Mouse (Mus musculus) gonadal fat pad, adult 2 months (tissue): ENCODE results near the gene Akap13. TPM values are rescaled to one million over a fixed set of nuclear protein-coding genes. Genes with fewer than 3 reads are reported as not detected.

Experiments
- DNase-seq: peaks from one replicate; pipeline ENCODE4 v3.0.0-alpha.2; 2012; ENCODE audit warnings: low read depth
- polyA plus RNA-seq: library from polyadenylated mRNA; depleted of rRNA; stranded (reverse); fragments of >200 nt; gene quantifications from 2 replicates; pipeline ENCODE4 v1.2.3, GENCODE M21; 2012

Akap13 gene
- polyA plus RNA-seq, 1 experiment: 16.4 TPM

DNA sequence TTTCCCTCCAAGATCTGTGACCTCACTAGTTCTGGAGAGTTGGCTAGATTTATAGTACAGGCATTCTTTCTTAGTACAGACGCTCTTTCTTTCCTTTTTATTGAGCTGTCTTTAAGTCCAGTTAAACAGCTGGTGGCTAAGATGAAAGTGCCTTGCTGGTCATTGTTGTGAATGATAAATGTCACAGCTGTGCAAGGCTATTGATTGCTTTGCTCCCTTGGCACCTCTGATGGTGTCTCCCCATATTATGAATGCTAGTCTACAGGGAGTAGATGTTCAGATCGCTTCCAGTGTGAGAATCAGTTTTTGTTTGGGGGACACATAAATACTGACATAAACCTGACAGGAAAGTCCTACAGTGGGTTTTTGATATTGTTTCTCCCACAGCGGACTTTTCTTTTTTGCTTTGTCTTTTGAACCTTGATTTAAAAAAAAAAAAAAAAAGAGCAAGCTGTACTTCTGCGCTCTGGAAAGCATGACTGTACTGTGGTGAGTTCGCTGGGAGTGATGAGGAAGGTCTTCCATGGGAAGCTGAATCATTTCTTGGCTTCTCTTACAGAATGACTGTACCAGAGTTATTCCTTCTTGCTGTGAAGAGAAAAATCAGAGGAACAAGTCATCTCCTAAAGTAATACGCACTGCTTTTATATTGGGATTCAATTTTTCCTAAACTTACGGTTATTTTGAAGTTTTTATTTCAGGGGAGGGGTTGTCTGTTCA, 178.6 kb downstream of the Akap13 start:
- DNase-seq: no peak

DNA sequence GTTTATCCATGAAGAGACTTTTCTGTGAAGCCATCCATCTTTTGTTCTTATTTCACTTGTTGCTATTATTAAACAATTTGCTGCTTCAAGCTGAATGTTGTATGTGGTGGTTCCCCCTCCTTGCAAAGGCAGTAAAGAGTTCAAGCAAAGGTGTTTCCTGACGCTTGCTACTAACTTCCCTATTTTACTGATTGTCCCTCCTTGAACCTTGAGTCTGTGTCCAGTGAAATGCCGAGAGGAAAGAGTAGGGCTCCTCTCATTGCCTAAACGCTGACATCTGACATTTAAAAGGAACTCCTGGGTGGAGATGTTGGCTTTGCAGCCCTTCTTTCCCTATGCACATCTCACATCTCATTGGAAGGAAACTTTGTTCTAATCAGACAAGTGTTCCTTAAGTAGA, 183.4 kb downstream of the Akap13 start:
- no peak for DNase-seq

DNA sequence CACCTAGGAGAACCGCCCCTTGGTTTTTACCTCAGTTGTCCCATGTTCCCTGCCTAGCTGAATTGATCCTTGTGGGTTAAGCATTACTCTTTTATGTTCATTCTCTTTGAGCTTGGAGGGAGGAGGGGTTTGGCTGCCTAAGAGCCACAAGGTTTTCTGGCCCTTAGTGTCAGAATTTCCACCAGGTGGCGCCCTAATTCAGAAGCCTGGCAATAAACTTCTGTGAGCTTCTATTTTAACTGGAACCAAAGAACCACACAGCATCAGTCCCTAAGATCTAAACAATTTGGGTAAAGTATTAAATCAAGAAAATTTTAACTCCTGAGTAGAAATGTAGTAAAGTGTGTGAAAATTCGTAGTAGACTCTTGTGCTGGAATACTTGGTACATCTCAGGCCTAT, 184.2 kb downstream of the Akap13 start:
- no peak for DNase-seq

DNA sequence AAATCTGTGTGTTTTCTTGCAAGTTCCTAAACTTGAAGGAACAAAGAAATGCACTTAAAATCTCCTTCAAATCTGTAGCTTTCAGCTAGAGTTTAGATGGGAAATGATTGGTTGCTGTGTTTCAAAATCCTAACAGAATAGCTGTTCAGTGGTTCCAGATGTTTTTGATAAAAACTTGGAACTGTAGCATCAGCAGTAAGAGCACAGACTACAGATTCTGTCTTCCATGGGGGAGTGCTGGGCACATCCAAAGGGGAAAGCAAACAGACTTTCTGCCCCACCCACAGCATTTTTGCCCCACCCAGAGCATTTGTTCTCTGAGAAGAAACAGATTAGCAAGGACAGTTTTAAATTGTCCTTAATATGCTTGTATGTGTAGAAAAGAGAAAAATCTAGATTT, 184.7 kb downstream of the Akap13 start:
- DNase-seq: no peak

- DNase-seq: no peak
Measured at GRCm38 (mm10) chr7:75640671-75641070, 185.3 kb downstream of the Akap13 start.

GRCm38 (mm10) chr7:75641415-75642177, 186.3 kb downstream of the Akap13 start:
- no peak for DNase-seq

DNA sequence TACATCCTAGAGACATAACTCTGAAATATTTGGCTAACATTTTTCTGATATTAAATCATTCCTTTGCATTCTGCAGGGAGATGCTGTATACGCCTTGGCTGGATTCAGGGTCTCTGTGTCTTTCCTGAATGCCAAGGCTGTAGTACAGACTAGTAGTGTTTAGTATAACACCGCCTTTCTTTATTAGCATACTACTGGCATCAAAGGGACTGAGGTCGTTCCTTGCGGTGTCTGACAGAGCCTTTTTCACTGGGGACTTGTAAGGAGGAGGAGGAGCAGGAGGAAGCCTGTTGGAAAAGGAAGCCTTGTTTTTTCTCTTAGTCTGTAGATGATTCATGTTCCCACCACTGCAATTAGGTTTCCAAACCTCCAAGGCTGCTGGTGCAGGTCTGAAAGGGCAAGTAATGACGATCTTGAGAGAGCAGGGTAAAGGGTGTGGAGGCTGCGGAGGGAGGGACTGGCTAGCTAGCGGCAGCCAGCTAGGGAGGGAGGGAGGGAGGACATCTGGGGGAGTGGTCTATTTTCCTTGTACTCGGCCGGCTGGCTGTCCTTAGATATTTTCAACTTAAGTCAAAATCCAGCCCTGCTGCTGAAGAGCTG, 186.9 kb downstream of the Akap13 start:
- no peak for DNase-seq

GRCm38 (mm10) chr7:75642846-75643563, 187.7 kb downstream of the Akap13 start:
- no peak for DNase-seq

DNA sequence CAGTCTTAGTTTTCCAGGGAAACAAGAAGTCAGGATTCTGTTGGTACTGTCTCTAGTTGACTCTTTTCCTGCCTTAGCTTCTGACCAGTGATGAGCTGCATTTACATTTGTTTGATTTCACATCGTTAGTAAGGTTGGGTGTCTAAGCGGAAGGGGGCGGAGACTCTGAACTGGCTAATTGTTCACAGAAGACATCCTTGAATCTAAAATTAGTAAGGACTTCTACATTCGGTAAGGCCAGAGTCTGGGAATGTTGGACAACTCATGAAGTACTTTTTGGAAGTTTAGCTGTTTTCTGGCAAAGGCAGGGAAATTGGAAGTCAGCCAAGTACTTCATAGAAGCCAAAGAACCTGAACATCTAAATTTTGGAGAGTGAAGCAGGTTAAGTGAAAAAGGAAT, 188.7 kb downstream of the Akap13 start:
- no peak for DNase-seq

- no peak for DNase-seq
Measured at GRCm38 (mm10) chr7:75644585-75644984, 189.3 kb downstream of the Akap13 start.

GRCm38 (mm10) chr7:75645156-75645933, 190.0 kb downstream of the Akap13 start:
- no peak for DNase-seq

- DNase-seq: no peak
Measured at GRCm38 (mm10) chr7:75648051-75648450, 192.7 kb downstream of the Akap13 start.

- DNase-seq: no peak
Measured at GRCm38 (mm10) chr7:75648961-75649360, 193.6 kb downstream of the Akap13 start.

- DNase-seq: no peak
Measured at GRCm38 (mm10) chr7:75649966-75650365, 194.6 kb downstream of the Akap13 start.

GRCm38 (mm10) chr7:75653684-75654317, 198.5 kb downstream of the Akap13 start:
- no peak for DNase-seq

GRCm38 (mm10) chr7:75655180-75656074, 200.1 kb downstream of the Akap13 start:
- DNase-seq: no peak

- DNase-seq: no peak
Measured at GRCm38 (mm10) chr7:75656297-75656852, 201.0 kb downstream of the Akap13 start.

- DNase-seq: no peak
Measured at GRCm38 (mm10) chr7:75656896-75657295, 201.6 kb downstream of the Akap13 start.

DNA sequence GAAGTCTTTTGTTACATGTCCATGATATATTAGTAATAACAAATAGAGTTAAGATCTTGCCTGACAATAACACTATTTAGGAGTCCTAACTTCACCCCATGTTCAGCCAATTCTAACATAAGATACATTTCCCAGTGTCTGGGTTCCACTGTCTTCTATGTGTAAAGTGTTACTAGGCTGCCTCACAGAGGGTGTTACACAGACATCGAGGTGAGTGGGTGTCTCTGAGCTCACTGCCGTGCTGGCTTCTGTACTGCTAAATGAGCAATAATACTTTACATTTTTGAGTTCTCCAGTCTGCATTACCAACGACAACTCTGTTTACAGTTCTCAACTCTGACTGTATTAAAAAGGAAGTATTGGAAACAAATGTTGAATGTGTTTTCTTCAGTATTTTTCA, 209.1 kb downstream of the Akap13 start:
- no peak for DNase-seq

GRCm38 (mm10) chr7:75666982-75667381, 211.6 kb downstream of the Akap13 start:
- DNase-seq: no peak
